Mouse (Mus musculus): Measurements from ENCODE around the gene Tfdp2.

DNA sequence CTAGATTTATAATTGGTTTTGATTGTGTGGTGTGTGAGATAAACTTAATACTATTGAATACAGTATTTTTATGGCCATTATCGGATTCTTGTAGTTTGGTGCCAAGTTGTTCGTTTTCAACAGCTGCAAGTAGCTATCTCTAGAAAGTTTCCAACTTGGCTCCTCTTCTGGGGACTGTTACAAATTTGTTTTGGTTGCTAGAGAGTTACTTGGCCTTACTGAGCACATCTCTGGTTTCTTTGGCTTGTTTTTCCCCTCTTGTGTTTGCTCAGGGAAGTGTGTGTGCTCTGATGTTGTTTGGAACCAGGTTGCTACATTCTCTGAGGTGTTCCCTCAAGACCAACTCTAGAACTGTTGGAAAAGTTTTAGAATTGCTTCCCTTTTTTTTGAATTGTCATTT, 27.2 kb downstream of the Tfdp2 start:
- TF ChIP-seq GATA1 (IDR thresholded peaks at IDR 0.05; ENCODE audit: borderline replicate concordance, low read length) (no peak), FLI1 (IDR thresholded peaks at IDR 0.05; ENCODE audit: low read length) (no peak)
